Mouse (Mus musculus) midbrain, embryonic 10.5 days (tissue): ENCODE results near the gene Stxbp5. TPM values are rescaled to one million over a fixed set of nuclear protein-coding genes. Genes with fewer than 3 reads are reported as not detected.

Experiments
- DNase-seq: peaks from one replicate; pipeline ENCODE4 v3.0.0-alpha.2; 2017; ENCODE audit warnings: low spot score
- H3K27ac ChIP-seq: fragments of 300-500 bp; sonication (generic); replicated peaks from 2 replicates; pipeline ENCODE4 v1.5.1; 2016; ENCODE audit warnings: mild to moderate bottlenecking
- H3K27me3 ChIP-seq: fragments of 300-500 bp; sonication (generic); 2 replicates; pipeline ENCODE4 v1.6.1; 2016; ENCODE audit warnings: low read depth, mild to moderate bottlenecking; ENCODE audit not compliant: poor library complexity, severe bottlenecking
- H3K36me3 ChIP-seq: fragments of 300-500 bp; sonication (generic); 2 replicates; pipeline ENCODE4 v1.6.1; 2016; ENCODE audit warnings: mild to moderate bottlenecking, moderate library complexity
- H3K4me1 ChIP-seq: fragments of 300-500 bp; sonication (generic); 2 replicates; pipeline ENCODE4 v1.6.1; 2016
- H3K4me3 ChIP-seq: fragments of 300-500 bp; sonication (generic); 2 replicates; pipeline ENCODE4 v1.5.1; 2016; ENCODE audit warnings: mild to moderate bottlenecking, moderate library complexity
- H3K9me3 ChIP-seq: fragments of 300-500 bp; sonication (generic); replicated peaks from 2 replicates; pipeline ENCODE4 v1.6.1; 2016; ENCODE audit warnings: mild to moderate bottlenecking
- WGBS: fragments of 180-500 bp; shearing (Covaris S2); methylation state at CpG from one replicate; pipeline ENCODE4 v1.1.7; 2016; 5-methylcytosine and 5-hydroxymethylcytosine counted together
- polyA plus RNA-seq: library from polyadenylated mRNA; unstranded; fragments of >200 nt; fragmentation: Nextera tagmentation; extraction: Ambion mirVana; gene quantifications from 2 replicates; pipeline ENCODE4 v1.2.1, GENCODE M21; 2016

Gene Stxbp5
- polyA plus RNA-seq, 1 experiment from 2014 or later = 3.1 TPM

DNA sequence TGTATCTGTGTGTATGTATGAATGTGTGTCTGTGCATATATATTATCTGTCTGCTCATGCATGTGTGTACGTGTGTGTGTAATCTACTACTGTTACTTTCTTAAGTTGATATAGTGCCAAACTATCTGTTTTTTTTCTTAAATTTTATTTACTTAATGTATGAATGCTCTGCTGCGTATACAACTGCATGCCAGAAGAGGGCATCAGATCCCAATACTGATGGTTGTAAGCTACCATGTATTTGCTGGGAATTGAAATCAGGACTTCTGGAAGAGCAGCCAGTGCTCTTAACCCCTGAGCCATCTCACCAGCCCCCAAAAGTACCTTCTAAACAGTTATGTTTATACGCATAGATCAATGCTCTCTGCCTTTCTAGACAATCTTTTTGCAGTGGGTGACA, 109.9 kb downstream of the Stxbp5 start:
- peaks cover 20% of the 10 kb centered on the region for H3K36me3 ChIP-seq
- no peak overlapping the region for H3K27ac ChIP-seq
- no peaks in the 10 kb centered on the region for H3K9me3 ChIP-seq
- no peak for DNase-seq
- WGBS = 85% methylated on average over 3 of the region's 3 CpGs
- H3K4me1 ChIP-seq = no peaks in the 10 kb centered on the region
- no peaks in the 10 kb centered on the region for H3K27me3 ChIP-seq
- H3K4me3 ChIP-seq = no peak overlapping the region

DNA sequence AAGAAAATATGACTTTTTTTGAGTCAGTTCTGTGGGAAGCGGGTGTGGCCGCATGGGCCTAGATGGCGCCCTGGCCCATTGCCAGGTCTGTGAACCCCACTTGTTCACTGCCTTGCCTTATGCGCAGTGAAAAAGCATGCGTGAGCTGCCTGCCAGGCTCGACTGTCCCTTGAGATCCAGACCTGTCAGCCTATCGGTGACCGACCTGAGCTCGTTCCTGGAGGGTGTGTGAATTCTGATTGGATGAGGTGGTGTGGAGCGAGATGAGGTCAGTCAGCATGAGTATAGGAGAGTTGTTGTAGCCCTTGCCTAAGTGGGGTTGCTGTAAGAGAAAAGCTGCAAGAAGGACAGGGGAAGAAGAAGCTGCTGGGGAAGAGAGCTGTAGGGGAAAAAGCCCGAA, 114.4 kb downstream of the Stxbp5 start:
- DNase-seq = no peak
- no peak overlapping the region for H3K4me3 ChIP-seq
- no peak overlapping the region for H3K27ac ChIP-seq
- no peaks in the 10 kb centered on the region for H3K27me3 ChIP-seq
- no peaks in the 10 kb centered on the region for H3K9me3 ChIP-seq
- peaks cover 13% of the 10 kb centered on the region for H3K36me3 ChIP-seq
- H3K4me1 ChIP-seq = no peaks in the 10 kb centered on the region
- 91% methylated on average over 11 of the region's 11 CpGs for WGBS

DNA sequence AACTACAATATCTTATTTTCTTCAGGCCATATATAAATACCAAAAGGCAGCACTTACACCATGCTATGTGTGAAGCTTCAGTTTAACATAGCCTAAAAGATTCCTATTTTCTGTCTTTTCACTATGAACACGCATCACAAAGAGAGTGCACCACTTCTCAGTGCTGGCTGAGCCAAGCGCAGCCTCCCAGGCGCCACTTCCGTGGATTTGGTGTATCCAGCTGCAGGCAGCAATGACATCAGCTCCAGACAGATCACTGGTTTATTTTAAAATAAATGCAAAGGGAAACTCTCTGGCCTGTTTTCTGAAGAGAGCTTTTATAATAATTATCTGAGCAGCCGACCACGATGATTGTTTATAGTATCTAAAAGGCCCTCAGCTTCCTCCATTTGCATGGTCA, 115.2 kb downstream of the Stxbp5 start:
- H3K27me3 ChIP-seq = no peaks in the 10 kb centered on the region
- WGBS = 93% methylated on average over 6 of the region's 6 CpGs
- H3K36me3 ChIP-seq = peaks cover 9% of the 10 kb centered on the region

GRCm38 (mm10) chr10:9779864-9780263, 121.0 kb downstream of the Stxbp5 start:
- 68% methylated on average over 4 of the region's 4 CpGs for WGBS
- no peak overlapping the region for H3K27ac ChIP-seq
- no peaks in the 10 kb centered on the region for H3K4me1 ChIP-seq
- no peaks in the 10 kb centered on the region for H3K27me3 ChIP-seq
- no peak for DNase-seq
- no peak overlapping the region for H3K4me3 ChIP-seq
- H3K36me3 ChIP-seq = 0 out of 2 replicates have a peak, but pooled peaks cover 2% of the 10 kb centered on the region
- H3K9me3 ChIP-seq = no peaks in the 10 kb centered on the region

More for the DNA sequence above, 115.2 kb downstream of the Stxbp5 start:
- Histone ChIP-seq H3K9me3 (no peaks in the 10 kb centered on the region), H3K4me1 (no peaks in the 10 kb centered on the region), H3K4me3 (no peak overlapping the region), H3K27ac (no peak overlapping the region)
- no peak for DNase-seq

DNA sequence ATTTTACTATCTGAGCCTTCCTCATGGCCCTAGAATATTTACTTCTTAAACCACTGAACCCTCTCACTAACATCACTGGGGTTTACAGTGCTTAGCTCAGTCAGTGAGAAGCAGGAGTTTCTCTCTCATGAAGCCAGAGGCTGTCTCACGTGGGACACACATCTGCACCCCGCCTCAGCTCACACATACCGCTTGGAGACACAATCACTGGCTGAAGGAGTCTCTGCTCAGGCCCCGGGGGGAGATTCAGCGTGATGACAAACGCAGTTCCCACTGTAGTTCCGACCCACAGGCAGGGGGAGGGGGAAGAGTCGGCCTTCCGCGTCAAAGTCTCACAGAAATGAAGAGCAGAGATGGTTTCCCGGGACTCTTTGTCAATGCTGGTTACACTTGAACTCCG, 130.6 kb downstream of the Stxbp5 start:
- Histone ChIP-seq H3K36me3 (peaks cover 46% of the 10 kb centered on the region), H3K27me3 (no peaks in the 10 kb centered on the region), H3K9me3 (no peaks in the 10 kb centered on the region), H3K27ac (no peak overlapping the region), H3K4me3 (no peak overlapping the region), H3K4me1 (no peaks in the 10 kb centered on the region)
- DNase-seq = no peak
- 84% methylated on average over 12 of the region's 12 CpGs for WGBS

DNA sequence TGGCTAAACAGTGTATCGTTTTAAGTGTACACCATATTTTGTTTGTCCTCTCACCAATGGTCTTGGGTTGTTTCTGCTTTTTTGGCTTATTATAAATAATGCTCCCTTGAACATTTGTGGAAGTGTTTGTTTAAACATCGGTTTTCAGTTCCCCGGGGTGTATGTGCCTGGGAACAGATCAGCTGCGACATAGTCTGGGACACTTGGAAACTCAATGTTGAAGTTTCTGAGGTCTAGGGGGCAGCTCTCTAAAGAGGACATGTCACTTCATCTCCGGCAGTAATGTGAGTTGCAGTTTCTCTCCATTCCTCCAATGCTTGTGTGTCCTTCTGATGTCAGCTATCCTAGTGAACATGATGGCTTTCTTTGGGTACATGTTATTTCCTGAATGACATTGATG, 137.0 kb downstream of the Stxbp5 start:
- H3K9me3 ChIP-seq = no peaks in the 10 kb centered on the region
- H3K4me1 ChIP-seq = no peaks in the 10 kb centered on the region
- H3K36me3 ChIP-seq = peaks cover 59% of the 10 kb centered on the region
- H3K27me3 ChIP-seq = no peaks in the 10 kb centered on the region
- no peak overlapping the region for H3K27ac ChIP-seq
- no peak for DNase-seq
- 89% methylated on average over 5 of the region's 5 CpGs for WGBS
- H3K4me3 ChIP-seq = no peak overlapping the region

GRCm38 (mm10) chr10:9760264-9760663, 140.6 kb downstream of the Stxbp5 start:
- H3K9me3 ChIP-seq = no peaks in the 10 kb centered on the region
- 91% methylated on average over 8 of the region's 8 CpGs for WGBS

GRCm38 (mm10) chr10:9756546-9756945, 144.3 kb downstream of the Stxbp5 start:
- Histone ChIP-seq H3K4me3 (no peak overlapping the region), H3K9me3 (no peaks in the 10 kb centered on the region), H3K36me3 (peaks cover 12% of the 10 kb centered on the region), H3K27ac (no peak overlapping the region), H3K4me1 (peaks cover 5% of the 10 kb centered on the region; the same call in 1 of the 2 replicates), H3K27me3 (no peaks in the 10 kb centered on the region)
- DNase-seq = no peak
- WGBS = 74% methylated on average over 6 of the region's 6 CpGs

More at GRCm38 (mm10) chr10:9760264-9760663, 140.6 kb downstream of the Stxbp5 start:
- H3K36me3 ChIP-seq = peaks cover 30% of the 10 kb centered on the region
- DNase-seq = no peak
- H3K27me3 ChIP-seq = no peaks in the 10 kb centered on the region
- no peak overlapping the region for H3K4me3 ChIP-seq
- H3K27ac ChIP-seq = no peak overlapping the region
- peaks cover 5% of the 10 kb centered on the region; the same call in 1 of the 2 replicates for H3K4me1 ChIP-seq

GRCm38 (mm10) chr10:9754893-9755541, 145.9 kb downstream of the Stxbp5 start:
- DNase-seq = peak; percentile 57
- Histone ChIP-seq H3K36me3 (0 out of 2 replicates have a peak, but pooled peaks cover under 1% of the 10 kb centered on the region), H3K27me3 (no peaks in the 10 kb centered on the region), H3K4me3 (no peak overlapping the region), H3K27ac (no peak overlapping the region), H3K9me3 (no peaks in the 10 kb centered on the region), H3K4me1 (peaks cover 5% of the 10 kb centered on the region; the same call in 1 of the 2 replicates)
- WGBS = 59% methylated on average over 3 of the region's 3 CpGs

- WGBS = 84% methylated on average over 3 of the region's 3 CpGs
- H3K9me3 ChIP-seq = no peaks in the 10 kb centered on the region
- H3K27me3 ChIP-seq = no peaks in the 10 kb centered on the region
Measured at GRCm38 (mm10) chr10:9733861-9734260, 167.0 kb downstream of the Stxbp5 start.

GRCm38 (mm10) chr10:9732065-9732749, 168.7 kb downstream of the Stxbp5 start:
- no peak for DNase-seq
- no peaks in the 10 kb centered on the region for H3K27me3 ChIP-seq
- no peak overlapping the region for H3K4me3 ChIP-seq
- H3K36me3 ChIP-seq = no peaks in the 10 kb centered on the region
- 81% methylated on average over 9 of the region's 9 CpGs for WGBS
- no peaks in the 10 kb centered on the region for H3K4me1 ChIP-seq
- H3K27ac ChIP-seq = no peak overlapping the region
- H3K9me3 ChIP-seq = no peaks in the 10 kb centered on the region

More at GRCm38 (mm10) chr10:9733861-9734260, 167.0 kb downstream of the Stxbp5 start:
- DNase-seq = no peak
- Histone ChIP-seq H3K36me3 (no peaks in the 10 kb centered on the region), H3K4me1 (no peaks in the 10 kb centered on the region), H3K4me3 (no peak overlapping the region), H3K27ac (no peak overlapping the region)

GRCm38 (mm10) chr10:9722519-9723303, 178.2 kb downstream of the Stxbp5 start:
- Histone ChIP-seq H3K4me1 (no peaks in the 10 kb centered on the region), H3K27ac (no peak overlapping the region), H3K9me3 (no peaks in the 10 kb centered on the region), H3K36me3 (no peaks in the 10 kb centered on the region), H3K27me3 (no peaks in the 10 kb centered on the region), H3K4me3 (no peak overlapping the region)
- no peak for DNase-seq
- WGBS = 89% methylated on average over 11 of the region's 11 CpGs
